Mouse (Mus musculus) myocyte (in vitro differentiated cells): Measurements from ENCODE around the gene Ado.

ENCODE experiments used
- E2F4 ChIP-seq: IDR thresholded peaks from one replicate; pipeline ENCODE4 v1.6.1; 2011; ENCODE audit warnings: mild to moderate bottlenecking, control low read depth, moderate library complexity; ENCODE audit not compliant: insufficient read depth
- MAX ChIP-seq: IDR thresholded peaks from one replicate; pipeline ENCODE4 v1.6.1; 2011; ENCODE audit warnings: low read depth, mild to moderate bottlenecking, control low read depth
- POLR2A ChIP-seq: IDR thresholded peaks from one replicate; pipeline ENCODE4 v1.6.1; 2011; ENCODE audit warnings: low read depth, mild to moderate bottlenecking, control low read depth, moderate library complexity; ENCODE audit not compliant: insufficient read length
- POLR2AphosphoS2 ChIP-seq: IDR thresholded peaks from one replicate; pipeline ENCODE4 v1.6.1; 2011; ENCODE audit warnings: low read depth, control low read depth; ENCODE audit not compliant: insufficient read length
- REST ChIP-seq: IDR thresholded peaks from one replicate; pipeline ENCODE4 v1.6.1; 2011; ENCODE audit warnings: mild to moderate bottlenecking, control low read depth, moderate library complexity; ENCODE audit not compliant: insufficient read depth, insufficient read length
- TCF12 ChIP-seq: IDR thresholded peaks from one replicate; pipeline ENCODE4 v1.6.1; 2011; ENCODE audit warnings: mild to moderate bottlenecking, control low read depth; ENCODE audit not compliant: poor library complexity, insufficient read depth, severe bottlenecking
- USF1 ChIP-seq: IDR thresholded peaks from one replicate; pipeline ENCODE4 v1.6.1; 2011; ENCODE audit warnings: low read depth, mild to moderate bottlenecking, control low read depth, moderate library complexity

DNA sequence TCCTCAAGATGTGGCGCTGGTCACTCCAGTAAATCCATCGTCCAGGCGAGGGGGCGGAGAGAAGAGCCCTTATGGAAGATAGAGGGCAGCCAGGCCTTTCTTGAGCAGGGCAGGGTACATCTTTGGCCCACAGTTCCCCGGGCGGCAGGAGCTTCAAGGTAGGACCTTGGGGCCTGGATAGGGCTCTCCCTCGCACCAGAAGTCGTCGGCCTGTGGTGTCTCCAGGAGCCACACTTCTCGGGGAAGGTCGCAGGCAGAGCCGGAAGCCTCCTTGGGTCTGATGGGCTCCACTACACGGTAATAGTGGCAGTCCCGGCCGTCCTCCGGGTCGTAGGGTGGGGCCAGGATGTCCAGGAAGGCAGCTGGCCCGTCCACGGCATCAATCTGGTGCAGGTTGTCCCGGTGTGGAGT, 900 bp downstream of the Ado start:
- TF ChIP-seq POLR2A (peak; percentile 6), REST (no peak), USF1 (no peak), MAX (no peak), POLR2AphosphoS2 (no peak), TCF12 (no peak), E2F4 (no peak)
